Mouse (Mus musculus) G1E (cell line): Measurements from ENCODE around the gene Sez6. TPM values are rescaled to one million over a fixed set of nuclear protein-coding genes. Genes with fewer than 3 reads are reported as not detected.

ENCODE experiments used
- ATAC-seq: 2 replicates; pipeline ENCODE4 v1.8.0; 2016; ENCODE audit warnings: mild to moderate bottlenecking; ENCODE audit not compliant: insufficient number of reproducible peaks, poor library complexity, low FRiP score, severe bottlenecking; ENCODE audit errors: extremely low read depth
- DNase-seq: peaks from one replicate; pipeline ENCODE4 v3.0.0; 2012; ENCODE audit warnings: low spot score
- H3K27me3 ChIP-seq: 2 replicates; pipeline ENCODE4 v1.6.1; 2012; ENCODE audit warnings: mild to moderate bottlenecking, low read length, inconsistent platforms; ENCODE audit not compliant: insufficient read depth
- H3K36me3 ChIP-seq: replicated peaks from 2 replicates; pipeline ENCODE3; 2012; ENCODE audit warnings: mild to moderate bottlenecking, inconsistent platforms
- H3K4me1 ChIP-seq: 2 replicates; pipeline ENCODE4 v1.6.1; 2012; ENCODE audit warnings: low read depth, low read length, inconsistent platforms, mixed read lengths; ENCODE audit not compliant: insufficient read depth
- H3K4me3 ChIP-seq: 2 replicates; pipeline ENCODE4 v1.5.1; 2012; ENCODE audit warnings: low read depth, mild to moderate bottlenecking, inconsistent platforms, low read length, moderate library complexity, mixed read lengths
- H3K9me3 ChIP-seq: replicated peaks from 2 replicates; pipeline ENCODE4 v1.6.1; 2012; ENCODE audit warnings: inconsistent platforms
- CTCF ChIP-seq: IDR thresholded peaks from 2 replicates; pipeline ENCODE4 v1.5.1; 2012; ENCODE audit warnings: low read depth, low read length, inconsistent platforms, mixed read lengths
- GATA1 ChIP-seq: IDR thresholded peaks from 2 replicates; pipeline ENCODE4 v1.6.1; 2012; ENCODE audit warnings: borderline replicate concordance, low read length, inconsistent platforms, mixed read lengths
- GATA2 ChIP-seq: IDR thresholded peaks from 2 replicates; pipeline ENCODE4 v1.6.1; 2012; ENCODE audit warnings: low read depth, low read length, inconsistent platforms, borderline replicate concordance
- POLR2AphosphoS5 ChIP-seq: IDR thresholded peaks from 2 replicates; pipeline ENCODE4 v1.6.1; 2012; ENCODE audit warnings: low read depth, low read length, inconsistent platforms; ENCODE audit not compliant: insufficient replicate concordance
- TAL1 ChIP-seq: conservative IDR thresholded peaks from 2 replicates; pipeline ENCODE4 v1.6.1; 2012; ENCODE audit warnings: low read depth, low read length, inconsistent platforms, mixed read lengths
- polyA plus RNA-seq: library from polyadenylated mRNA; stranded (reverse); fragments of >175 nt; gene quantifications from 2 replicates; pipeline ENCODE4 v1.2.3, GENCODE M21; 2012
- total RNA-seq, 2 experiments: library from RNA; stranded (forward) in 1 of 2; stranded (reverse) in 1 of 2; fragments of 200-1000 nt in 1 of 2; fragments of >200 nt in 1 of 2; fragmentation: Nextera tagmentation in 1 of 2; gene quantifications; 2 replicates each; pipeline ENCODE4 v1.2.3; 2014 to 2017

Gene Sez6
- total and polyA plus RNA-seq, 3 experiments: 0.10 to 0.11 TPM; not detected in 1

GRCm38 (mm10) chr11:77927837-77928236 is 2.8 kb upstream of the Sez6 start:
- Histone ChIP-seq H3K4me1 (no peaks in the 10 kb centered on the region), H3K4me3 (no peak overlapping the region), H3K36me3 (no peaks in the 10 kb centered on the region), H3K27me3 (peaks cover 57% of the 10 kb centered on the region), H3K9me3 (peaks cover 15% of the 10 kb centered on the region)
- DNase-seq: no peak
- TF ChIP-seq POLR2AphosphoS5 (no peak), GATA1 (no peak), CTCF (no peak), TAL1 (no peak), GATA2 (no peak)
- ATAC-seq: no peak

GRCm38 (mm10) chr11:77931541-77932433 is 1.2 kb downstream of the Sez6 start:
- Histone ChIP-seq H3K4me3 (no peak overlapping the region), H3K9me3 (peaks cover 15% of the 10 kb centered on the region)
- DNase-seq: no peak

GRCm38 (mm10) chr11:77932576-77932975 is 2.0 kb downstream of the Sez6 start:
- DNase-seq (no peak), ATAC-seq (no peak)
- H3K9me3 ChIP-seq: peaks cover 15% of the 10 kb centered on the region
- no peaks in the 10 kb centered on the region for H3K4me1 ChIP-seq
- no peak overlapping the region for H3K4me3 ChIP-seq
- no peaks in the 10 kb centered on the region for H3K36me3 ChIP-seq
- TF ChIP-seq GATA1 (no peak), TAL1 (no peak), POLR2AphosphoS5 (no peak), CTCF (no peak), GATA2 (no peak)
- H3K27me3 ChIP-seq: peaks cover 60% of the 10 kb centered on the region

More at GRCm38 (mm10) chr11:77931541-77932433, 1.2 kb downstream of the Sez6 start:
- no peak for TF ChIP-seq GATA2
- TF ChIP-seq TAL1: no peak
- no peak for TF ChIP-seq POLR2AphosphoS5
- no peak for TF ChIP-seq CTCF
- no peak for TF ChIP-seq GATA1
- Histone ChIP-seq H3K36me3 (no peaks in the 10 kb centered on the region), H3K4me1 (no peaks in the 10 kb centered on the region), H3K27me3 (peaks cover 58% of the 10 kb centered on the region)
- ATAC-seq: no peak

- Histone ChIP-seq H3K36me3 (no peaks in the 10 kb centered on the region), H3K27me3 (peaks cover 71% of the 10 kb centered on the region), H3K4me3 (no peak overlapping the region), H3K4me1 (no peaks in the 10 kb centered on the region), H3K9me3 (peaks cover 15% of the 10 kb centered on the region)
- ATAC-seq: no peak
- no peak for DNase-seq
- no peak for TF ChIP-seq POLR2AphosphoS5
- TF ChIP-seq GATA1: no peak
- TF ChIP-seq TAL1: no peak
- TF ChIP-seq GATA2: no peak
- no peak for TF ChIP-seq CTCF
Measured at GRCm38 (mm10) chr11:77934111-77934521, 3.5 kb downstream of the Sez6 start.

- TF ChIP-seq TAL1: no peak
- no peak for TF ChIP-seq CTCF
- TF ChIP-seq POLR2AphosphoS5: no peak
- no peak for TF ChIP-seq GATA1
- TF ChIP-seq GATA2: no peak
- ATAC-seq: no peak
- DNase-seq: no peak
- Histone ChIP-seq H3K9me3 (peaks cover 15% of the 10 kb centered on the region), H3K4me1 (no peaks in the 10 kb centered on the region), H3K4me3 (no peak overlapping the region), H3K27me3 (peaks cover 73% of the 10 kb centered on the region), H3K36me3 (no peaks in the 10 kb centered on the region)
Measured at GRCm38 (mm10) chr11:77934568-77935311, 4.1 kb downstream of the Sez6 start.

GRCm38 (mm10) chr11:77936846-77937245 is 6.2 kb downstream of the Sez6 start:
- no peaks in the 10 kb centered on the region for H3K9me3 ChIP-seq
- ATAC-seq (no peak), DNase-seq (no peak)
- H3K4me3 ChIP-seq: no peak overlapping the region
- H3K4me1 ChIP-seq: no peaks in the 10 kb centered on the region
- peaks cover 81% of the 10 kb centered on the region for H3K27me3 ChIP-seq
- no peaks in the 10 kb centered on the region for H3K36me3 ChIP-seq
- TF ChIP-seq POLR2AphosphoS5: no peak
- TF ChIP-seq GATA2: no peak
- no peak for TF ChIP-seq CTCF
- TF ChIP-seq GATA1: no peak
- no peak for TF ChIP-seq TAL1
